Mouse (Mus musculus) ES-Bruce4 (cell line): ENCODE data around the gene Rbmxl1. TPM values are rescaled to one million over a fixed set of nuclear protein-coding genes. Genes with fewer than 3 reads are reported as not detected.
"Not testable (repeated sequence)": the region's sequence is repeated elsewhere in the genome, so short reads cannot be mapped to it uniquely, and the experiment has no call there.

ENCODE experiments used
- H3K27ac ChIP-seq: 2 replicates; pipeline ENCODE4 v1.5.1; 2012; ENCODE audit warnings: low read length, inconsistent platforms; ENCODE audit not compliant: insufficient read depth
- H3K27me3 ChIP-seq: 2 replicates; pipeline ENCODE4 v1.6.1; 2012; ENCODE audit warnings: mild to moderate bottlenecking, low read length, inconsistent platforms; ENCODE audit not compliant: control insufficient read depth, poor library complexity, insufficient read depth, severe bottlenecking
- H3K36me3 ChIP-seq: 2 replicates; pipeline ENCODE4 v1.6.1; 2012; ENCODE audit warnings: inconsistent platforms, mild to moderate bottlenecking, low read length, moderate library complexity; ENCODE audit not compliant: control insufficient read depth, poor library complexity, insufficient read depth, severe bottlenecking
- H3K4me1 ChIP-seq: one replicate; pipeline ENCODE4 v1.8.1; 2011; ENCODE audit warnings: low read length; ENCODE audit not compliant: control insufficient read depth, insufficient read depth
- H3K4me3 ChIP-seq: 2 replicates; pipeline ENCODE4 v1.5.1; 2011; ENCODE audit warnings: low read depth, mild to moderate bottlenecking, low read length
- H3K9ac ChIP-seq: 2 replicates; pipeline ENCODE4 v1.6.1; 2012; ENCODE audit warnings: low read depth, mild to moderate bottlenecking, inconsistent platforms; ENCODE audit not compliant: poor library complexity, severe bottlenecking
- H3K9me3 ChIP-seq: replicated peaks from 2 replicates; pipeline ENCODE4 v1.6.1; 2012; ENCODE audit warnings: mild to moderate bottlenecking, low read length, inconsistent platforms; ENCODE audit not compliant: control insufficient read depth, poor library complexity, insufficient read depth, severe bottlenecking
- CTCF ChIP-seq: IDR thresholded peaks from one replicate; pipeline ENCODE4 v1.8.1; 2011; ENCODE audit warnings: low read depth, low read length
- EP300 ChIP-seq: IDR thresholded peaks from 2 replicates; pipeline ENCODE4 v1.6.1; 2011; ENCODE audit warnings: low read depth, low read length; ENCODE audit not compliant: insufficient read depth
- POLR2A ChIP-seq: IDR thresholded peaks from one replicate; pipeline ENCODE4 v1.8.1; 2011; ENCODE audit warnings: low read length; ENCODE audit not compliant: insufficient read depth
- polyA plus RNA-seq: library from polyadenylated mRNA; stranded (reverse); fragments of >200 nt; gene quantifications from 2 replicates; pipeline ENCODE4 v1.2.4, GENCODE M21; 2011; ENCODE audit warnings: low read depth; ENCODE audit not compliant: missing spikeins, insufficient read depth, insufficient read length

Gene Rbmxl1
- 176 and 177 TPM in 2 replicates for polyA plus RNA-seq

GRCm38 (mm10) chr8:78508719-78509272 lies at the start of gene Rbmxl1:
Gene Rbmxl1 (minus strand): TSS chr8:78508898.
- H3K9ac ChIP-seq, result peak within 1 kb of the TSS; percentile 100
- H3K27me3 ChIP-seq, result no peaks in the 10 kb centered on the region
- H3K9me3 ChIP-seq, result peaks cover 27% of the 10 kb centered on the region
- no peaks in the 10 kb centered on the region for H3K4me1 ChIP-seq
- H3K27ac ChIP-seq, result peak within 1 kb of the TSS; percentile 91
- TF ChIP-seq EP300, result peak; percentile 65; the same call in 1 of the 2 replicates
- no peak for TF ChIP-seq POLR2A
- H3K36me3 ChIP-seq, result peaks cover 26% of the 10 kb centered on the region
- peak within 1 kb of the TSS; percentile 100 for H3K4me3 ChIP-seq

GRCm38 (mm10) chr8:78556773-78557434 lies 48.2 kb upstream of the Rbmxl1 start:
- Histone ChIP-seq H3K4me1 (peaks cover 3% of the 10 kb centered on the region), H3K27ac (peak overlapping the region; percentile 93), H3K9me3 (peaks cover 8% of the 10 kb centered on the region; the same call in 1 of the 2 replicates), H3K36me3 (no peaks in the 10 kb centered on the region), H3K4me3 (no peak overlapping the region), H3K9ac (0 out of 2 replicates have a peak overlapping the region, but pooled peaks have one; percentile 48), H3K27me3 (no peaks in the 10 kb centered on the region)
- TF ChIP-seq EP300 (peak; percentile 82), CTCF (no peak), POLR2A (no peak)

DNA sequence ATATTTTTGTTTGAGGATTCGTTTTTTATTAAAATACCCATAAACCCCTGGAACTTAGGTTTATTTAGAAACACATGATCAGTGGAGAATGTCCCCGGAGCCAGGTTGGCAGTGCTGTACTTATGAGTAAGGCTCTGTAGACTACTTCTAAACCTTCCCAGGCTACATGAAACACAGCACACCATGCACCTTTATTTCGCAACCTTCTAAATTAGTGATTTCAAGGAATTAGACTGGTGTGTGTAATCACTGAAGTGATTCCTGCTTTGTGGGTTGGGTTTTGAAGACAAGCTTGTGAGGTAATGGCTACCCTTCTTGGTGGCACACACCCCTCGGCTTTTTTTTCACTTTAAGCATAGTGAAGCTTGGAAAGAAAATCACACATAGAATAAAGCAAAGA lies 47.1 kb upstream of the Rbmxl1 start:
- Histone ChIP-seq H3K9me3 (peaks cover 4% of the 10 kb centered on the region; the same call in 1 of the 2 replicates), H3K27me3 (no peaks in the 10 kb centered on the region), H3K4me3 (no peak overlapping the region), H3K27ac (peak overlapping the region; percentile 66), H3K9ac (peak overlapping the region; percentile 45; the same call in 1 of the 2 replicates), H3K4me1 (peaks cover 3% of the 10 kb centered on the region), H3K36me3 (no peaks in the 10 kb centered on the region)
- TF ChIP-seq CTCF (no peak), EP300 (no peak), POLR2A (no peak)

- Histone ChIP-seq H3K4me1 (no peaks in the 10 kb centered on the region), H3K27me3 (no peaks in the 10 kb centered on the region), H3K9ac (no peak overlapping the region), H3K36me3 (no peaks in the 10 kb centered on the region), H3K27ac (no peak overlapping the region), H3K4me3 (no peak overlapping the region), H3K9me3 (no peaks in the 10 kb centered on the region)
- TF ChIP-seq CTCF (no peak), EP300 (no peak), POLR2A (no peak)
Observed at GRCm38 (mm10) chr8:78550752-78551134, 42.0 kb upstream of the Rbmxl1 start.

DNA sequence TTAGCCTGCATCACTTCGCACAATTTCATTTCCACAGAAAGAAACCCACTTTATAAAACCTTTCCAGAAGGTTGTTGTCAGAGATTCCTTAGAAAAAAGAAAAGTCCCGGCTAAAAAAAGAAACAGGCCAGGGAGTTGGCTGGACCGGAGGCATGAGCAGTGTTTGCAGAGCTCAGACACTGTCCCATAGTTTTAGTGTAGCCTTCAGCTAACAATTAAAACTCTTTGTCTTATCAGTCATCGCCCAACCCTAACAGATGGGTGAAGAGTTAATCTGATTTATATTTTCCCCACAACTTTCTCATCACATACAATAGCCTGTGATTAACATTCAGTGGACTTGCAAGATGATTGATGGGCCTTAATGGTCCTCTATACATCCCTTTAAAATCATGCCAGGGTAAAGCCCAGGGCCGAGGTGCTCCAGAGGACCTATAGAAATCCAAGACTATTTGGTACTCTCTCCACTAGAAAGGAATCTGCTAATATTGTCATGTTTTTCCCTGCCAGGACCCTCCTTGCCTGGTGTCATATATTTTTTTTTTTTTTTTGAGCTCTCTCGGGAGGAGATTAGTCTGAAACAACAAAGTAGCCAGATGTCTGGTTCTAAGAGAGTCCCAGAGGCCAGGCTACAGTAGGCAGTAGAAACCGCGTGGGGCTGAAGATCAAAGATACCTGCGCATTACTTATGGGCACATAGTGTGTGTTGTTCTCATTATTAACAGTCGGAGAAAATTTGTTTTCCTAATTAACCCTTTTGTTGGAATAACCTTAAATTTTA lies 41.5 kb upstream of the Rbmxl1 start:
- H3K27ac ChIP-seq, result no peak overlapping the region
- TF ChIP-seq CTCF (no peak), EP300 (no peak), POLR2A (no peak)
- H3K4me1 ChIP-seq, result no peaks in the 10 kb centered on the region
- H3K9me3 ChIP-seq, result no peaks in the 10 kb centered on the region
- no peak overlapping the region for H3K4me3 ChIP-seq
- H3K9ac ChIP-seq, result no peak overlapping the region
- no peaks in the 10 kb centered on the region for H3K27me3 ChIP-seq
- H3K36me3 ChIP-seq, result no peaks in the 10 kb centered on the region

DNA sequence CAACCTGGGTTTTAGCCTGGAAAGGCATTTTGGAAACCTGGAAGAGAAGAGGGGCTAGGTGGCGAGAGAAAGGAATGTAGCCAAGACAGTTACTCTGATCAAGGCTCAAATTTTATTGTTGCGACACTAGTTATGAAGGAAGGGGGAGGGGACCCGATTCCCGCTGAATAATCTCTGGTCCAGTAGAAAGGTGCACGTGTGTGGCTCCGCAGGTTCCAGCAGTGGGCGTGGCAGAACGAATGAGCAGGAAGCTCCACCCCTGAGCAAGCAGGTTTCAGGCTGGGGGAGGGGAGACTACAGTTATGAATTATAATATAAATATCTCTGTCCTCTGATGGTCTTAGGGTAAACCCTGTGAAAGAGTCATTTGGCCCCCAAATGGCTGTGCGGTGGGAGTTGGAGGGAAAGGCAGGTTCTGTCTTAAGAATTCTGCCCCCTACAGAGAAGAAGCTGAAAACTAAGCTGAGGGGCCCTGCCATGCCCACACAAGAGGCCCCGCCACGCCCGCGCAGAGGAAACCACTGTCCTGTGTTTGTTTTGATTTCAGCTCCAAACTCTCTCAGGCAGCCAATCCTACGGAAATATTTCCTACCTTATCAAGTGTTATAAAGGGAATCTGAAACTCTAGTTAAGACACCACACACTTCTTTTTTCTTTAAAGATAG lies 36.6 kb upstream of the Rbmxl1 start:
- not testable (repeated sequence) for H3K27me3 ChIP-seq, H3K4me1 ChIP-seq, H3K27ac ChIP-seq, H3K4me3 ChIP-seq, H3K9me3 ChIP-seq, H3K36me3 ChIP-seq
- peak overlapping the region; percentile 40; the same call in 1 of the 2 replicates for H3K9ac ChIP-seq
